Mouse (Mus musculus) liver, adult 2 months (tissue): ENCODE data around the gene Smcp.

Experiments used
- CTCF ChIP-seq: fragments of 200-500 bp; IDR thresholded peaks from 2 replicates; pipeline ENCODE4 v1.5.1; 2011; ENCODE audit warnings: low read depth, low read length, control low read depth
- POLR2A ChIP-seq: fragments of 200-500 bp; IDR thresholded peaks from 2 replicates; pipeline ENCODE4 v1.6.1; 2011; ENCODE audit warnings: low read length, control low read depth; ENCODE audit not compliant: insufficient read depth; ENCODE audit errors: extremely low read depth

DNA sequence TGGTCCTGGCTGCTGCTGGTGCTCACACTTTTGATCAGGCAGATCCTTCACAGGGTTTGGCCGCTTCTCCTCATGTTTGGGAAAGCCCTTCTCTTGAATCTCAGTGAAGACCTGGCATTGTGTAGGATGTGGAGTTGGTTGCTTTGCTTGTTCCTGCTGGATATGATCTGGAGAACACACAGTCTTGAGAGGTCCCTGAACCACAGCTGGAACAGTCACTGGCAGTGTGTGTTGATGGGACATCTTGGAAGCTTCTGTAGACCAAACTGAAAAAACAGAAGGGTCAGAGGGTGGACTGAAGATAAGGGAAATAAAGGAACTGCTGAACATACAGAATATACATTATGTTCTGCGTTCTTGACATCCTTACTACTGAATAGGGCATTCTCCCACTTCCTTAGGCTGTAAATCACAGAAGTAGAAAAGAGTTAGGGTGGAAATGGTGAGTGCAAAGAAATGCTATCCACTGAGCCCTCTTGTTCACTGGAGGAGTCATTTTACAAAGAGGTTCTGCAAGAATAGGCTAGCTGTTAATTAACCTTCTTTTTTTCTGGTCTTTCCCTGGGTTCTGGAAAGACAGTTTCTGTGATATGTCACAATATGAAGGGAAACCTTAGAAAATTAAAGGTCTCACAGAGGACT lies 16.2 kb downstream of the Smcp start:
- TF ChIP-seq CTCF (no peak), POLR2A (no peak)
